Mouse (Mus musculus) spleen, adult 2 months (tissue): ENCODE data around the gene Cog3.

ENCODE experiments used
- CTCF ChIP-seq: fragments of 200-500 bp; IDR thresholded peaks from 2 replicates; pipeline ENCODE4 v1.5.1; 2011; ENCODE audit warnings: mild to moderate bottlenecking, inconsistent platforms; ENCODE audit not compliant: insufficient read depth, insufficient read length, insufficient replicate concordance; ENCODE audit errors: extremely low read depth
- POLR2A ChIP-seq: fragments of 200-500 bp; IDR thresholded peaks from 2 replicates; pipeline ENCODE4 v1.6.1; 2011; ENCODE audit warnings: low read depth, low read length, inconsistent platforms

DNA sequence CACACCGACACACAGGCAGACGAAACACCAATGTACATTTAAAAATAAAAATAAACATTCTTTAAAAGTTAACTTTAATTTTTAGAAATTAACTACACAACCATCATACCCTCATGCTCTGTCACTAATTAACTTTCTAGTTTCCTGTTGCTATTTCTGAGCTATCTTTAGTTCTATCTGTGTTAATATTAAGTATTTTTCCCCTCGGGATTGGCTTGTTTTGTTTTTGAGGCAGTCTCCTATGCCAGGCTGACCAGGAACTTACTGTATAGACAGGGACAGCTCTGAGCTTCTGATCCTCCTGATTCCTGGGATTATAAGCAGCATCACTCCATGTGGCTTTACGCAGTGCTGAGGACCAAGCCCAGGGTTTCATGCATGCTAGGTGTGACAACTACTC, 25.6 kb upstream of the Cog3 start:
- TF ChIP-seq CTCF = no peak
- no peak for TF ChIP-seq POLR2A
